In the genomic region with DNA sequence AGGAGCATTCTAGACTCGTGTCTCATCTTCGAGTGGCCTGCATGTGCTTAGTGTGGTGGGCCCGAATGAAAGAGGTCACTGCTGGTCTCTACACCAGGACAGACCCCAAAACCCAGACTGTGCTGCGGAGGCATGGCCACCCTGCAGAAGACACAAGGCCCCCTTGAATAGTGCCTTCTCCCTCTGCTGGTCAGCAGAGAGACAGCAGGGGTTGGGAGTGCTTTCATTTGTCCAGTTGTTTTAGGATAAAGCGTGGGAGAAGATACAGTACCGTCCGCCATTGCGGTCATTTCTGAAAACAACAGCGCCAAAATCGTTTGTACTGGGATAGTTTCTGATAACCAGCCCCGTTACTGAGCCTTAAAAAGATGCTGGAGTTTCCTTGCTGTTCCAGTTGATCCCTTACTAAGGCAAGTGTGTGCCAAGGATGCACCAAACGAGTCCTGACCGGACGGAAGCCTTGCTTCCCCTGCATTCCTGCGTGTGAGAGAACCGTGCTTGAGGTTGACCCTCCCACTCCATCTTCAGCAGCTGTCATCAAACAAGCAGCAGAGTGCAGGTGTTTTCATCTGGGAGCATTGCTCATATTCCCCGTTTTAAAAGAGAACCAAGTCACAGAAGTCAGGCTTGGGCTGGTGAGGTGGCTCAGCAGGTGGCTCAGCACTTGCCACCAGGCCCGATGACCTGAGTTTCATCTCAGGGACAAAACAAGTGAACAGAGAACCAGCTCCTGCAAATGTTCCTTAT, we compare ENCODE assay signal across 1 mouse cellular context.
TF ChIP-seq lines count a peak whose summit lies in the region.

No protein-coding gene starts in this region.

TF ChIP-seq in MEL, 35 proteins besides CTCF, POLR2A, EP300 and RAD21:
- no peak for TF ChIP-seq HCFC1 (IDR thresholded peaks at IDR 0.05; ENCODE audit: low read depth, low read length)
- no peak for TF ChIP-seq MAFK (IDR thresholded peaks at IDR 0.05; ENCODE audit: borderline replicate concordance, low read depth, low read length)
- TF ChIP-seq E2F4 (IDR thresholded peaks at IDR 0.05; ENCODE audit: borderline replicate concordance, low read depth, low read length) = no peak
- TF ChIP-seq SMC3 (IDR thresholded peaks at IDR 0.05; ENCODE audit: low read depth, low read length) = peak; percentile 40; the same call in 1 of the 2 replicates
